Mouse (Mus musculus): Measurements from ENCODE around the gene Hgd. TPM values are rescaled to one million over a fixed set of nuclear protein-coding genes. Genes with fewer than 3 reads are reported as not detected.
"Not testable (repeated sequence)": the region's sequence is repeated elsewhere in the genome, so short reads cannot be mapped to it uniquely, and the experiment has no call there.

Gene Hgd
- polyA plus RNA-seq, 1 experiment: 4.1 TPM

DNA sequence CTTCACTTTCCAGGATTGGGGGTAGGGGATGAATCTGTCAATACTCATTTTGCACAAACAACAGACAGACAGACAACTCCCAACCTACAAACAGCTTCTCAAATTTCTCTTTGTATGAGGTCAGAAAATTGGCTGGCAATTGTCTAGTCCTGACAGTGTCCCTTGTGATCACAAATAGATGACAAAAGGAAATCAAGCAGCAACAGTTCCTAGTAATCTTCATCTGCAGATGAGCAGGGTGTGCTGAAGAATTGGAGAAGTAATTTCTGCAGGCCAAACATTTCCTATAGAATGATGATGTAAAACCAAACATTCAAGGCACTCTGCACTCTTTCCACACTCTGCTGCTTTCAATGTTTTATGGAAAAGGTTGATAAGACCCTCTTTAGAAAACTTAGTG lies 57.8 kb downstream of the Hgd start:
- Histone ChIP-seq H3K4me1 (ENCODE audit: control insufficient read depth, insufficient read depth, low read length) (no peaks in the 10 kb centered on the region; the same call in 1 of the 2 replicates), H3K27ac (ENCODE audit: control insufficient read depth, insufficient read depth, low read depth, low read length, poor library complexity) (no peak overlapping the region), H3K4me3 (replicated peaks; ENCODE audit: control insufficient read depth, low read depth, low read length) (no peak overlapping the region)
- TF ChIP-seq CTCF (IDR thresholded peaks at IDR 0.05; ENCODE audit: control insufficient read depth, insufficient read depth, low read length) (no peak), POLR2A (IDR thresholded peaks at IDR 0.05; ENCODE audit: borderline replicate concordance, control insufficient read depth, low read depth, low read length) (no peak)

- H3K4me1 ChIP-seq (ENCODE audit: control insufficient read depth, insufficient read depth, low read length); H3K4me3 ChIP-seq (replicated peaks; ENCODE audit: control insufficient read depth, low read depth, low read length); H3K27ac ChIP-seq (ENCODE audit: control insufficient read depth, insufficient read depth, low read depth, low read length, poor library complexity): not testable (repeated sequence)
These were observed 60.6 kb downstream of the Hgd start for GRCm38 (mm10) chr16:37640522-37640921.

DNA sequence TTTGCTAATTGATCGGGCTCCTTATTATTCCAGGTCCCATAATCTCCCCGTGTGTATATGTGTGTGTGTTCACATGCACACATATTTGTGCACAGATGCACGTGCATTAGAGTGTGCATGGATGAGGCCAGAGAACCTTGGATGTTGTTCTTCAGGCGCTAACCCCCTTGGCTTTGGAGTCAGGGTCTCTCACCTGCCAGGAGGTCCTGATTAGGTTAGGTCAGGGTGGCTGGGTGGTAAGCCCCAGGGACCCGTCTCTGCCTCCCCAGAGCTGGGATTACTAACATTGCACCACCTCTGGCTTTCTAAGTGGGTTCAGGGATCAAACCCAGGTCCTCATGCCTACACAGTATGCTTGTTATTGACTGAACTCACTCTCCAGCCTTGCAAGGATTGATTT lies 64.5 kb downstream of the Hgd start:
- TF ChIP-seq CTCF (IDR thresholded peaks at IDR 0.05; ENCODE audit: control insufficient read depth, insufficient read depth, low read length) (no peak), POLR2A (IDR thresholded peaks at IDR 0.05; ENCODE audit: borderline replicate concordance, control insufficient read depth, low read depth, low read length) (no peak)
- H3K4me3 ChIP-seq (replicated peaks; ENCODE audit: control insufficient read depth, low read depth, low read length): no peak overlapping the region
- H3K27ac ChIP-seq (ENCODE audit: control insufficient read depth, insufficient read depth, low read depth, low read length, poor library complexity): no peak overlapping the region
- 85% methylated on average over 5 of the region's 5 CpGs for WGBS
- H3K4me1 ChIP-seq (ENCODE audit: control insufficient read depth, insufficient read depth, low read length): no peaks in the 10 kb centered on the region

- WGBS: 92% methylated on average over 8 of the region's 8 CpGs
- TF ChIP-seq POLR2A (IDR thresholded peaks at IDR 0.05; ENCODE audit: borderline replicate concordance, control insufficient read depth, low read depth, low read length): no peak
- no peak for TF ChIP-seq CTCF (IDR thresholded peaks at IDR 0.05; ENCODE audit: control insufficient read depth, insufficient read depth, low read length)
- Histone ChIP-seq H3K4me1 (ENCODE audit: control insufficient read depth, insufficient read depth, low read length) (no peaks in the 10 kb centered on the region), H3K27ac (ENCODE audit: control insufficient read depth, insufficient read depth, low read depth, low read length, poor library complexity) (no peak overlapping the region), H3K4me3 (replicated peaks; ENCODE audit: control insufficient read depth, low read depth, low read length) (no peak overlapping the region)
These were observed 65.3 kb downstream of the Hgd start for GRCm38 (mm10) chr16:37645211-37645610.

- Histone ChIP-seq H3K4me1 (ENCODE audit: control insufficient read depth, insufficient read depth, low read length) (no peaks in the 10 kb centered on the region), H3K4me3 (replicated peaks; ENCODE audit: control insufficient read depth, low read depth, low read length) (no peak overlapping the region), H3K27ac (ENCODE audit: control insufficient read depth, insufficient read depth, low read depth, low read length, poor library complexity) (no peak overlapping the region)
- 86% methylated on average over 3 of the region's 3 CpGs for WGBS
- TF ChIP-seq POLR2A (IDR thresholded peaks at IDR 0.05; ENCODE audit: borderline replicate concordance, control insufficient read depth, low read depth, low read length) (no peak), CTCF (IDR thresholded peaks at IDR 0.05; ENCODE audit: control insufficient read depth, insufficient read depth, low read length) (no peak)
These were observed 65.8 kb downstream of the Hgd start for GRCm38 (mm10) chr16:37645799-37646198.

DNA sequence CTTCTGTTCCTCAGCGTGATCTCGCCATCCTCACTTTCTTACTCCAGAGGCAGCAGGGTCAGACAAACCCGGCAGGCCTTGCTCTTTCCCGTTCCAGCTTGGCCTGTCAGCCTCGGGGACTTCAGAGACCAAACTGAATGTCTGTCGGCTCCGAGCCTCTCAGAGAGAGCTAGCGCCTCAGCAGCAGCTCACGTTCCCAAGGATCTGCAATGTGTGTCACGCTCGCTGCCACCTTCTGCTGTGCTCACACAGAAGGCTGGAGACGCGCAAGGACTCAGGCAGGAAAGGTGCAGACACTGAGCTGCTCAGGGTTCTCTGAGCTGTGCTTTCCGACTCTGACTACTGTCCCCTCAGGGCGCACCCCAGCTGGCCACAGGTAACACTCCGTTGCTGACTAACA lies 67.1 kb downstream of the Hgd start:
- TF ChIP-seq POLR2A (IDR thresholded peaks at IDR 0.05; ENCODE audit: borderline replicate concordance, control insufficient read depth, low read depth, low read length): no peak
- no peak for TF ChIP-seq CTCF (IDR thresholded peaks at IDR 0.05; ENCODE audit: control insufficient read depth, insufficient read depth, low read length)
- Histone ChIP-seq H3K27ac (ENCODE audit: control insufficient read depth, insufficient read depth, low read depth, low read length, poor library complexity) (no peak overlapping the region), H3K4me3 (replicated peaks; ENCODE audit: control insufficient read depth, low read depth, low read length) (no peak overlapping the region), H3K4me1 (ENCODE audit: control insufficient read depth, insufficient read depth, low read length) (no peaks in the 10 kb centered on the region; the same call in 1 of the 2 replicates)
- WGBS: 93% methylated on average over 16 of the region's 16 CpGs

DNA sequence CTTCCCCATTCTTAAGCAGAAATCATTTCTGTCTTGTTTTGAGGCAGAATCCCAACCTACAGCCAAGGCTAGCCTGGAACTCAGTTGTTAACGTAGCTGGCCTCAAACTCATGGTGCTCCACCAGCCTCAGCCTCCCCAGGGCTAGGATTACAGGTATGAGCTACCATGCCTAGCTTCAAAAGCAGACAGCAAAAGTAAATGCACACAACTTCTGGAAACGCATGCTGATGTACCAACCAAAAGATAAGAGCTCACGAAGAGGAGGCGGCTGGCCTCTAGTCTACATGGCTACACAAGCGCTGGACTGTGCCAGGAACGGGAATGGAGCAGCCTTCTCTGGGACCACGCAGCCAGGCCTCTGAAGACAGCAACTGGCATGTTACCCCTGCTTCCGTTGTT lies 68.0 kb downstream of the Hgd start:
- TF ChIP-seq POLR2A (IDR thresholded peaks at IDR 0.05; ENCODE audit: borderline replicate concordance, control insufficient read depth, low read depth, low read length): no peak
- no peak for TF ChIP-seq CTCF (IDR thresholded peaks at IDR 0.05; ENCODE audit: control insufficient read depth, insufficient read depth, low read length)
- Histone ChIP-seq H3K4me3 (replicated peaks; ENCODE audit: control insufficient read depth, low read depth, low read length) (no peak overlapping the region), H3K4me1 (ENCODE audit: control insufficient read depth, insufficient read depth, low read length) (no peaks in the 10 kb centered on the region; the same call in 1 of the 2 replicates), H3K27ac (ENCODE audit: control insufficient read depth, insufficient read depth, low read depth, low read length, poor library complexity) (no peak overlapping the region)
- 93% methylated on average over 8 of the region's 8 CpGs for WGBS

DNA sequence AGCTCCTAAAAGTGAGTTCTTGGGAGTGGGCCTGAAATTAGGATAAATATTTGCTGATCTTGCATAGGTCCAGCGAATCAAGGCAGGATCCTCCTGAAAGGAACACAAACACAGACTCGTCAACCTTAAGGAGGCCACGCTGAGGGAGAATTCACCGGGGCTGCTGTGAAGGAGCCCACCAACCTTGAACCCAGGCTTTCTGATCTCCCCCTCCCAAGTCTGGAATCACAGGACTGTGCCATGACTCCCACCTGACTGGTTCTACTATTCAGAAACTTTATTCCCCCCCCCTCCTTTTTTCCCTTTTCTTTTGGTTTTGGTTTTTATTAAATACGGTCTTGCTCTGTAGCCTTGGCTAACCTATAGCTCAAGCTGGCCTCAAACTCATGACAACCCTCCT lies 69.1 kb downstream of the Hgd start:
- no peaks in the 10 kb centered on the region; the same call in none of the 2 replicates for H3K4me1 ChIP-seq (ENCODE audit: control insufficient read depth, insufficient read depth, low read length)
- no peak overlapping the region for H3K4me3 ChIP-seq (replicated peaks; ENCODE audit: control insufficient read depth, low read depth, low read length)
- TF ChIP-seq POLR2A (IDR thresholded peaks at IDR 0.05; ENCODE audit: borderline replicate concordance, control insufficient read depth, low read depth, low read length): no peak
- TF ChIP-seq CTCF (IDR thresholded peaks at IDR 0.05; ENCODE audit: control insufficient read depth, insufficient read depth, low read length): no peak
- H3K27ac ChIP-seq (ENCODE audit: control insufficient read depth, insufficient read depth, low read depth, low read length, poor library complexity): no peak overlapping the region
- WGBS: 90% methylated on average over 5 of the region's 5 CpGs

DNA sequence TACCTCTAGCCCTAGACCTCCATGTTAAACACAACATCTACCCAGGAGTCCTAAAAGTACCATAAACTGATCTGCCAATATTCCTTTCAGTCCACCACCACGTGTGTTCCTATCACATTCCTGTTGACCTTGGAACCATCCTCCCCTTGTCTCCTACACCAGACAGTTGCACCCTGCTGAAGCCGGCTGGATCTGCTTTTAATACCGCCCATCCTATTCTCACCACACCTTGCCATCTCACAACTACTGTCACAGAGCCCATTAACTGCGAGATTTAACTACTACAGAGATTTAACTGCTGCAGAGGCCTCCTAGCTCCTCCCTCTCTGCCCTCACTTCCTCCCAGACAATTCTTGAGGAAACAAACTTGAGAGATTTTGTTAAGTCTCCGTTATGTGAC lies 71.5 kb downstream of the Hgd start:
- no peak overlapping the region for H3K27ac ChIP-seq (ENCODE audit: control insufficient read depth, insufficient read depth, low read depth, low read length, poor library complexity)
- TF ChIP-seq CTCF (IDR thresholded peaks at IDR 0.05; ENCODE audit: control insufficient read depth, insufficient read depth, low read length) (no peak), POLR2A (IDR thresholded peaks at IDR 0.05; ENCODE audit: borderline replicate concordance, control insufficient read depth, low read depth, low read length) (no peak)
- 56% methylated on average over 5 of the region's 5 CpGs for WGBS
- H3K4me3 ChIP-seq (replicated peaks; ENCODE audit: control insufficient read depth, low read depth, low read length): no peak overlapping the region
- no peaks in the 10 kb centered on the region; the same call in none of the 2 replicates for H3K4me1 ChIP-seq (ENCODE audit: control insufficient read depth, insufficient read depth, low read length)

All from bone marrow, adult 2 months (tissue).